Mouse (Mus musculus) liver, embryonic 15.5 days (tissue): ENCODE measurements around the gene Tspear. TPM values are rescaled to one million over a fixed set of nuclear protein-coding genes. Genes with fewer than 3 reads are reported as not detected.

ENCODE experiments used
- ATAC-seq: fragments of 200-750 bp; cut with Nextera tagmentation; 2 replicates; pipeline ENCODE4 v1.8.0; 2017; ENCODE audit warnings: moderate number of reproducible peaks, mild to moderate bottlenecking, moderate library complexity; ENCODE audit not compliant: insufficient read depth
- H3K27ac ChIP-seq: fragments of 300-500 bp; sonication (generic); replicated peaks from 2 replicates; pipeline ENCODE4 v1.5.1; 2015; ENCODE audit warnings: mild to moderate bottlenecking, inconsistent platforms
- H3K27me3 ChIP-seq: fragments of 300-500 bp; sonication (generic); 2 replicates; pipeline ENCODE4 v1.6.1; 2015; ENCODE audit warnings: mild to moderate bottlenecking, inconsistent platforms
- H3K36me3 ChIP-seq: fragments of 300-500 bp; sonication (generic); replicated peaks from 2 replicates; pipeline ENCODE4 v1.6.1; 2015; ENCODE audit warnings: moderate library complexity, mild to moderate bottlenecking, inconsistent platforms
- H3K4me1 ChIP-seq: fragments of 300-500 bp; sonication (generic); replicated peaks from 2 replicates; pipeline ENCODE4 v1.6.1; 2015; ENCODE audit warnings: inconsistent platforms
- H3K4me2 ChIP-seq: fragments of 300-500 bp; sonication (generic); 2 replicates; pipeline ENCODE4 v1.6.1; 2015; ENCODE audit warnings: moderate library complexity, mild to moderate bottlenecking, inconsistent platforms
- H3K4me3 ChIP-seq: fragments of 300-500 bp; sonication (generic); replicated peaks from 2 replicates; pipeline ENCODE4 v1.5.1; 2015; ENCODE audit warnings: mild to moderate bottlenecking, inconsistent platforms
- H3K9ac ChIP-seq: fragments of 300-500 bp; sonication (generic); 2 replicates; pipeline ENCODE4 v1.6.1; 2015; ENCODE audit warnings: moderate library complexity, mild to moderate bottlenecking, inconsistent platforms
- H3K9me3 ChIP-seq: fragments of 300-500 bp; sonication (generic); replicated peaks from 2 replicates; pipeline ENCODE4 v1.6.1; 2016; ENCODE audit warnings: inconsistent platforms
- WGBS: fragments of 180-500 bp; shearing (Covaris S2); methylation state at CpG from one replicate; pipeline ENCODE4 v1.1.7; 2015; ENCODE audit warnings: mixed read lengths; ENCODE audit not compliant: insufficient replicate concordance; 5-methylcytosine and 5-hydroxymethylcytosine counted together
- polyA plus RNA-seq: library from polyadenylated mRNA; unstranded; fragments of >200 nt; fragmentation: Nextera tagmentation; extraction: Ambion mirVana; gene quantifications from 2 replicates; pipeline ENCODE4 v1.2.1, GENCODE M21; 2015

Gene Tspear
- polyA plus RNA-seq, 1 experiment from 2014 or later, result not detected

DNA sequence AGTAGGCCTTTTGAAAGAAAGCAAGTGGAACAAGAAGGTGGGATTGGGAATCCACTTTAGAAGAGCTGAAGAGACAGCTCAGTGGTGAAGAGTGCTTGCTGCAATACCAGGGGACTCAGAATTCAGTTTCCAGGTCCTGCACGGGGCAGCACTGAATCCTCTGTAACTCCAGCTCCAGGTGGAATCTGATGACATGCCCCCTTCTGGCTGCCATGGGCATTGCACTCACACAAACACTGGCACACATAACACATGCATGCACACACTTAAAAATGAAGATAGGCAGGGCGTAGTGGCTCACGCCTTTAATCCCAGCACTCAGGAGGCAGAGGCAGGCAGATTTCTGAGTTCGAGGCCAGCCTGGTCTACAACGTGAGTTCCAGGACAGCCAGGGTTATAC is 196.2 kb downstream of the Tspear start:
- H3K9me3 ChIP-seq, result no peaks in the 10 kb centered on the region
- no peak overlapping the region for H3K9ac ChIP-seq
- no peaks in the 10 kb centered on the region for H3K36me3 ChIP-seq
- H3K4me3 ChIP-seq, result no peak overlapping the region
- WGBS, result 73% methylated on average over 5 of the region's 5 CpGs
- H3K4me1 ChIP-seq, result no peaks in the 10 kb centered on the region
- H3K27me3 ChIP-seq, result no peaks in the 10 kb centered on the region
- no peak overlapping the region for H3K27ac ChIP-seq
- no peak overlapping the region for H3K4me2 ChIP-seq
- ATAC-seq, result no peak

DNA sequence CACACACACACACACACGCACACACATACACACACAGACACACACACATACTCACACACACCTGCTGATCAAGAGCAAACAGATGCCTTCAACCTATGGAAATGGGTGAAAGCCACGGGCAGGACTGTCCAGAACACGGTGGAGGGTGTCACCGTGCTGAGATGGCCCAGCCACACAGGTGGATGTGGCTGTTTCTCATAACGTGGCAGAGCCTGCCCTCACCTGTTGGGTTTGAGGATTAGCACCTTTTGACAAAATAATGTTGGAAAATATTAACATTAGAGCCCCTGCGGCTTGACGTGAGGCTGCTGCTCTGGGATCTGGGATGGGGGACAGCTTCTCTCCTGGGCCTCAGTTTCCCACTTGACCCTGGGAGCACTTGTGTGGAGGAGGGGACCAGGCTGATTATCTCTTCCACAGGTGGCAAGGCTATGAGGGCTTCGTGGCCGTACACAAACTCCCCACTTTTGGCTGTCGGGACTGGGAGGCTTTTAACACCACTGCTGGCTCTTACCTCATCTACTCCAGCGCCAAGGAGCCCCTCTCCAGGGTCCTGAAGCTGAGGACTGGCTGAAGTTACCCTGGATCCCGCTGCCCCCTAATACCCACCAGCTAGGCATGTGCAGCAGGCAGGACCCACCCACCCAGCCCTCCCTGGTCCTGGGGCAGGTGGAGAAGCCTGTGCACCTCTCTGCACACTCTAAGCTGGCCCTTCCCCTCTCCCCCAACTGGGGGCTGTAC is 199.8 kb downstream of the Tspear start:
- Histone ChIP-seq H3K4me2 (no peak overlapping the region), H3K27me3 (no peaks in the 10 kb centered on the region), H3K9me3 (no peaks in the 10 kb centered on the region), H3K9ac (no peak overlapping the region), H3K36me3 (no peaks in the 10 kb centered on the region), H3K4me1 (no peaks in the 10 kb centered on the region), H3K4me3 (no peak overlapping the region), H3K27ac (no peak overlapping the region)
- 44% methylated on average over 12 of the region's 12 CpGs for WGBS
- no peak for ATAC-seq

DNA sequence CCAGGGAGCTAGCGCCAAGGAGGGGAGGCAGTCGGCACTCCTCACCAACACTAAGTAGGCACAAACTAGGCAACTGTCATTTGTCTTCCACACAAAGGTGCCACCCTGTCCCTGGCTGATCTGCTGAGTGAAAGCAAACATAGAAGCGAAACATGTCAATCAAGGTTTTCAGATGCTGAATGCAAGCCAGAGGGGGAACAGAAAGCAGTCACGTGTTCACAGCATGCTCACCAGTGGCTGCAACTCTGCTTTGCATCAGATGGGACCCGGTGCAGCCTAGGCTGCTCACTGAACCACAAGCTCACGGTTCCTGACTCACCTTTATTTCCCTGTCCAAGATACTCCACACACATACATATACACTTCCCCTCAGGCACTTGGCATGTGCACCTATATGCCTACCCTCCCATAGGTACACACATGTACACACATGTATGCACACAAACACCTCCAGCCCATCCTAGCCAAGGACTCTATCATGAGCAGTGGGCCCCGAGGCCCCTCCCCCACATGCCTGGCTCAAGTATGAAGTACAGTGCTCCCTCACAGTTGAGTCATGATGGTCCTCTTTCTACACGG is 204.7 kb downstream of the Tspear start:
- no peaks in the 10 kb centered on the region for H3K9me3 ChIP-seq
- ATAC-seq, result no peak
- H3K27me3 ChIP-seq, result no peaks in the 10 kb centered on the region
- H3K4me2 ChIP-seq, result no peak overlapping the region
- H3K27ac ChIP-seq, result no peak overlapping the region
- no peak overlapping the region for H3K4me3 ChIP-seq
- no peak overlapping the region for H3K9ac ChIP-seq
- no peaks in the 10 kb centered on the region for H3K36me3 ChIP-seq
- no peaks in the 10 kb centered on the region for H3K4me1 ChIP-seq
- WGBS, result 67% methylated on average over 8 of the region's 8 CpGs

DNA sequence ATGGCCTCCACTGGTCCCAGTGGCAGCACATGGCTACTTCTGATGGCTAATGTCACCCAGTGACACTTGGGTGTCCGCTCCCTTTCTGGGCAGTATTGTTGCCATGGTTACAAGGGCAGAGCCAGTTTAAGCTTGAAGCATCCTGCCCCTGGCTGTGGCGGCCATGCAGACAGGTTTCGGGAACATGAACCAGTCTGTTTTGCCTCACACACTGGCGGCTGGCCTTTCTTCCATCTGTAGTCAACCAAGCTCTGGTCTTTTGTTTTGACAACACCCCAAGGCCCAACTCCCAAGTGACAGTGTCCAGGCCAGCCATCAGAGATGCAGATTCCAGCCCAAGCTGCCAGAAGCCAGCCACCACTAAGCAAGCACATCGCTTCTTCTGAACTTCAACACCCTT is 209.2 kb downstream of the Tspear start:
- no peaks in the 10 kb centered on the region; the same call in 1 of the 2 replicates for H3K27me3 ChIP-seq
- no peaks in the 10 kb centered on the region for H3K9me3 ChIP-seq
- no peaks in the 10 kb centered on the region; the same call in 1 of the 2 replicates for H3K4me1 ChIP-seq
- H3K4me2 ChIP-seq, result no peak overlapping the region
- H3K36me3 ChIP-seq, result no peaks in the 10 kb centered on the region
- H3K9ac ChIP-seq, result no peak overlapping the region
- no peak for ATAC-seq
- no peak overlapping the region for H3K27ac ChIP-seq
- WGBS, result 60% methylated on average over 5 of the region's 5 CpGs
- H3K4me3 ChIP-seq, result no peak overlapping the region

DNA sequence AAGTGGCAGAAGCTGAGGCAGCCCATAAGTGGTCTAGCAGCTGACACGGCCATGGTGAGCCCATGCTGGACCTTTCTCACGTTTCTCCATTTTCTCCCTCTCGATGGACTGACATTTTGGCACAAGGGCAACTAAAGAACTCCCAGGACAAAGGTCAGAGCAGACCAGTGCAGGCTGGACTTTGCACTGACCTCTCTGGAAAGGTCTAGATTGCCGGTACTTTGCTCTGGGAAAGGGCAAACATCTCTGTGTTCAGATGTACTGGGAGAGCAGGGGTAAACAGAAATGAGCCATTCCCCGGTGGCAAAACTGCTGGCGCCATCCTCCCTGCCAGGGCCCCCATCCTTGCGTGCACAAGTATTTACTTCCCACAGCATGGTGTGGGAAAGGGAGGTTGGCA is 213.8 kb downstream of the Tspear start:
- Histone ChIP-seq H3K4me2 (peak overlapping the region; percentile 62), H3K36me3 (no peaks in the 10 kb centered on the region), H3K27ac (peak overlapping the region; percentile 55; the same call in 1 of the 2 replicates), H3K9ac (no peak overlapping the region), H3K4me1 (peaks cover 14% of the 10 kb centered on the region), H3K4me3 (no peak overlapping the region), H3K9me3 (no peaks in the 10 kb centered on the region), H3K27me3 (peaks cover 28% of the 10 kb centered on the region)
- 60% methylated on average over 7 of the region's 7 CpGs for WGBS
- ATAC-seq, result peak; percentile 45

DNA sequence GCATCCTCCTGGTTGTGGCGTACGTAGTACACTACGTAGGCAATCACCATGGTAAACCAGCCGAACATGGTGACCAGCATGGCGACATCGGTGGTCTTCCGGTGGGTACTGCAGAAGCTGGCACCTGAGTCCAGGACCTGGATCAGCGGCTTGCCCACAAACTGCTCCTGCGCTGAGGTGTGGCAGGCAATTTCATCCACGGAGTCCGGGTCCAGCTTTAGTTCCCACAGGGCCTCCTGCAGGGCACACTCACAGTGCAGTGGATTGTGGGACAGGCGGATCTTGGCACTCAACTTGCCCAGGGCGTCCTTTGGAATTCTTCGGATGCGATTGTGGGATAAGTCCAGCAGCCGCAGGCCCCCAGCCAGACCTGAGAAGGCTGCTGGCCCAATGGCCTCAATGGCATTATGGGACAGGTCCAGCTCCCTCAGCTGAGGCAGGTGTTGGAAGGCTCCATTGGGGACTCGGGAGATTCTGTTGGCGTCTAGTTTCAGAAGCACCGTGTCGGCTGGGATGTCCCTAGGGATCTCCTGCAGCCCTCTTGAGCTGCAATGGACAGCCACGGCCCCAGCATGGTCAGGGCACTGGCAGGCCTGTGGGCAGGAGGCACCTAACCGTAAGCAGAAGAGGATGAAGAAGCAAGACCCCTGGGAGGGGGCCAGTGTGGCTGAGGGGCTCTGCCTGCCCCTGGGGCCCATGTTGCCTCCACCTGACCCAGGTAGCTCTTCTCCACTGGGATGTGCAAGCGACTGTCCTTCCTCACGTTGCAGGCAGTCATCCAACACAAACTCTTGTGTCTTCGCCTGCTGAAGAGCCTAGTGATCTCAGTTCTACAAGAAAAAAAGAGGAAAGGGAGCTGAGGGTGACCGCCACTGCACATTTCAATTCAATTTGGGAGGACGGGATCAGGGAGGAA is 214.8 kb downstream of the Tspear start:
- WGBS, result 68% methylated on average over 27 of the region's 27 CpGs
- Histone ChIP-seq H3K27ac (peak overlapping the region; percentile 55; the same call in 1 of the 2 replicates), H3K4me1 (peaks cover 14% of the 10 kb centered on the region), H3K36me3 (no peaks in the 10 kb centered on the region), H3K27me3 (peaks cover 28% of the 10 kb centered on the region), H3K4me3 (peak overlapping the region; percentile 58), H3K4me2 (peak overlapping the region; percentile 62), H3K9me3 (no peaks in the 10 kb centered on the region), H3K9ac (0 out of 2 replicates have a peak overlapping the region, but pooled peaks have one; percentile 35)
- ATAC-seq, result no peak

DNA sequence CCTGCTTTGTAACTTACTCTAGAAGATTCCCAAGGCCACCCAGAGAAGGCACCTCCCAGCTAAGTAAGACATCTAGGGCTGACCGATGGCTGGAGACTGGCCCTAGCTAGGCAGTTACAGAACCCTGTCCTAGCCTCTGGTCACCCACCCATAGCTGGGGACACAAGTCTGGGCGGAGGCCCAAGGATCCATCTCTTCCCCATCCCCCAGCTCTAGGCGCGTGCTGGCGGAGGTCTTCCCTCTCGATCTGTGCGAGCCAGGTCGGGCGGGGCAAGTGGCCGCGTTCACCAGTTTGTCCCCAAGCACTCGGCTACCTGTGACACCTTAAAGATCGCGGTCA is 215.5 kb downstream of the Tspear start:
- 2% methylated on average over 14 of the region's 14 CpGs for WGBS
- H3K27ac ChIP-seq, result peak overlapping the region; percentile 29; the same call in 1 of the 2 replicates

DNA sequence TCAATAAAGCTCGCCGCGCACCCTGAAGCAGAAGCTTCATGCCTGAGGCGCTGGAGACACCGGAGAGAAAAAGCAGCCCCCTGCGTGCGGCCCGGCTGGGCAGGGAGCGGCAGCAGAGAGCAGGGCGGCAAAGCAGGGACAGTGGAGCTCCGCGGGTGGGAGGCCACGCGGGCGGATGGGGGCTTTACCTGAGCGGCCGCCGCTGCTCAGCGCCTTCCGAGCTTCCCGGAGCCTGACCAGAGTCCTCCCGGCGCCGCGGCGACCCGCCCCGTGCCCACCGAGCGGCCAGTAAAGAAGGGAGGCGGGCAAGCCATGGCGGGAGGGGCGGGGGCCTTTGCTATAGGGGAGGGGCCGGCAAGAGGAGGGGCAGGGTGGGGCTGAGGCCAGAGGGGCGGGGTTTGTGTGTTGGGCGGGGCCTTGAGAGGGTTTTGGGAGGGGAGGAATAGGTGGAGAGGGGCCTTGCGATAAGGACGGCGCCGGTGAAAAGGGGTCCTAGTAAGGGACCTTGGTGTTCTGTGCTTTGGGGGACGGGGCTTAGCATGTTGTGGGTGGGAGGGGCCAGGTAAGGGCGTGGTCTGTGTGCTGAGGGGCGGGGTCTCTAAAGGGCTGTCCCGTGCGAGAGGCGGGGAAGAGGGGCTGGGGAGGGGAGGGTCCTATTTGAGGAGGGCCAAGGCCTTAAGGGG is 216.0 kb downstream of the Tspear start, which contains the start of gene Lrrc3:
TSS of gene Lrrc3 (minus strand) at position 326 of the 683 bp plus-strand sequence.
- Histone ChIP-seq H3K9ac (peak within 1 kb of the TSS; percentile 35; the same call in 1 of the 2 replicates), H3K36me3 (no peaks in the 10 kb centered on the region), H3K27me3 (peaks cover 28% of the 10 kb centered on the region), H3K4me1 (peaks cover 14% of the 10 kb centered on the region), H3K9me3 (no peaks in the 10 kb centered on the region), H3K27ac (peak within 1 kb of the TSS; percentile 29; the same call in 1 of the 2 replicates), H3K4me3 (peak within 1 kb of the TSS; percentile 58), H3K4me2 (peak within 1 kb of the TSS; percentile 62)
- 2% methylated on average over 45 of the region's 46 CpGs for WGBS
- ATAC-seq, result peak; percentile 65

More for the DNA sequence above, 215.5 kb downstream of the Tspear start:
- Histone ChIP-seq H3K4me3 (peak overlapping the region; percentile 58), H3K27me3 (peaks cover 28% of the 10 kb centered on the region), H3K4me1 (peaks cover 14% of the 10 kb centered on the region), H3K9me3 (no peaks in the 10 kb centered on the region), H3K36me3 (no peaks in the 10 kb centered on the region), H3K9ac (peak overlapping the region; percentile 35; the same call in 1 of the 2 replicates), H3K4me2 (peak overlapping the region; percentile 62)
- peak; percentile 4; the same call in 1 of the 2 replicates for ATAC-seq

DNA sequence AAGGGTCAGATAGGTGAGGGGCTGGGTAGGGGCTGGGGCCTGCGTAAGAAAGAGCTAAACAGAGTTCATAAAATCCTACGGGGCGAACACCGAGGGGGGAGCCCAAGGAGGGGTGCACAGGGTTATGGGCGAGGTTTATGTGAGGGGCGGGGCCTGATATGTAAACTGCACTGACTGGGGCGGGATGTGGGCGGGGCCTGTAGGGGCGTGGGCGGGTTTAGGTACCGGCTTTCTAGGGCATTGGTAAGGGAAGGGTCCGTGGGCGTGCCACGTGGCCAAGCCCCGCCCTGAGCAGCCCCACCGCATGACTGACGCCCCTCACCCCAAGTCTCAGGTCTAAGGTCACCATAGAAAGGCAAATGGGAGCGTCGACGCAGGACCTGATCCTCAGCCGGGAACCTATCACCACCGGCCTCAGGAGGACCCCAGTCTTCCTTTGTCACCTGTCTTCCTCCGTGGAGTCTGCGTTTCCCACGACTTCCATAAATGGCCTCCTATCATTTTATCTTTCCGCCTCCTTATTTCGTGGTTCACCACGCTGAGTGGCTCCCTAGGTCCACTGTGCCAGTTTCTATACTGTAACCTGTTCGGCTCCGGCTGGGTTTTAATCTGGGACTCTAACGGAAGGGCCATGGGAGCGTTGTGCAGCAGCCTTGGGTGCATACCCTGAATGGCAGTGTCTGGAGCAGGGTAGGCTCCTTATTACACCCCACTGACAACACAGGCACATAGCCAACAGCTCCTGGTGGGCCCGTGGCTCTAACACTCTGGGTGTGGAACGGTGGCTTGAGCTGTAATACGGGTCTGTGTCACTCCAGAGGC is 216.7 kb downstream of the Tspear start:
- no peaks in the 10 kb centered on the region for H3K36me3 ChIP-seq
- peak overlapping the region; percentile 62 for H3K4me2 ChIP-seq
- peak; percentile 60 for ATAC-seq
- no peak overlapping the region for H3K27ac ChIP-seq
- peaks cover 28% of the 10 kb centered on the region for H3K27me3 ChIP-seq
- peak overlapping the region; percentile 58 for H3K4me3 ChIP-seq
- WGBS, result 7% methylated on average over 35 of the region's 35 CpGs
- H3K4me1 ChIP-seq, result peaks cover 14% of the 10 kb centered on the region
- no peak overlapping the region for H3K9ac ChIP-seq
- H3K9me3 ChIP-seq, result no peaks in the 10 kb centered on the region

DNA sequence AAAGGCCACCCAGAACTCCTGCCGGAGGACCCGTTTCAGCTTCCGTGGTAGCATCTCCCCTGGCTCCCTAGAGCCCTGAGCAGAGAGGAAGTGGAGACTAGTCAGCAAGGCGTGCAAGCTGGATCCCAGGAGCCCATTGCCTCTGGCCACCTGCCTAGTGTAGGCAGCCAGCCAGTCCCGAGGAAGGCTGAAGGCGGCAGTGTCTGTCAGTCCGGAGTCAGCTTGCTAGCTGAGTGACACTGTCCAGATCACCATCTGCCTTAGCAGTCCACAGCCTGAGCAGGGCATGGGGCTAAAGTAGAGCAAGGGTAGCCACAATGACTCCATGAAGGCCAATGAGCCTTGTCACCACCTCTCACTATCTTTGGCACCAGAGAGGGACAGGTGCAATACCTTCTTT is 226.2 kb downstream of the Tspear start:
- no peaks in the 10 kb centered on the region for H3K9me3 ChIP-seq
- H3K4me2 ChIP-seq, result no peak overlapping the region
- no peaks in the 10 kb centered on the region for H3K4me1 ChIP-seq
- H3K36me3 ChIP-seq, result no peaks in the 10 kb centered on the region
- no peak overlapping the region for H3K4me3 ChIP-seq
- no peaks in the 10 kb centered on the region for H3K27me3 ChIP-seq
- no peak overlapping the region for H3K9ac ChIP-seq
- WGBS, result 54% methylated on average over 7 of the region's 7 CpGs
- no peak for ATAC-seq
- H3K27ac ChIP-seq, result no peak overlapping the region
